Mouse (Mus musculus) bone marrow, adult 2 months (tissue): ENCODE results near the gene Kalrn.

Source experiments
- CTCF ChIP-seq: fragments of 200-500 bp; IDR thresholded peaks from 2 replicates; pipeline ENCODE4 v1.5.1; 2011; ENCODE audit warnings: low read length, control low read depth; ENCODE audit not compliant: control insufficient read depth, insufficient read depth
- POLR2A ChIP-seq: fragments of 200-500 bp; IDR thresholded peaks from 2 replicates; pipeline ENCODE4 v1.6.1; 2011; ENCODE audit warnings: low read depth, mild to moderate bottlenecking, control low read depth, low read length, borderline replicate concordance; ENCODE audit not compliant: control insufficient read depth

GRCm38 (mm10) chr16:34421473-34421872 is 151.9 kb downstream of the Kalrn start:
- TF ChIP-seq POLR2A = no peak
- no peak for TF ChIP-seq CTCF
